Mouse (Mus musculus) ES-E14 (cell line): ENCODE results near the gene Gm12394.

Experiments used
- CHD2 ChIP-seq: IDR thresholded peaks from 2 replicates; pipeline ENCODE4 v1.6.1; 2014; ENCODE audit warnings: mild to moderate bottlenecking, low read depth, low read length, inconsistent platforms
- HCFC1 ChIP-seq: IDR thresholded peaks from 2 replicates; pipeline ENCODE4 v1.6.1; 2012; ENCODE audit warnings: low read length, inconsistent platforms, borderline replicate concordance; ENCODE audit not compliant: insufficient read depth
- MAFK ChIP-seq: IDR thresholded peaks from 2 replicates; pipeline ENCODE4 v1.6.1; 2014; ENCODE audit warnings: mild to moderate bottlenecking, low read depth, low read length, inconsistent platforms; ENCODE audit not compliant: insufficient read depth
- ZC3H11A ChIP-seq: IDR thresholded peaks from 2 replicates; pipeline ENCODE4 v1.6.1; 2012; ENCODE audit warnings: low read depth, mild to moderate bottlenecking, inconsistent platforms, low read length, borderline replicate concordance
- ZNF384 ChIP-seq: IDR thresholded peaks from 2 replicates; pipeline ENCODE4 v1.6.1; 2012; ENCODE audit warnings: low read depth, low read length, inconsistent platforms

- TF ChIP-seq HCFC1: no peak
- no peak for TF ChIP-seq CHD2
- no peak for TF ChIP-seq ZNF384
- no peak for TF ChIP-seq ZC3H11A
- no peak for TF ChIP-seq MAFK
Measured at GRCm38 (mm10) chr4:42895118-42895517, 38.5 kb upstream of the Gm12394 start.
